Mouse (Mus musculus) thymus, postnatal 14 days (tissue): ENCODE data around the gene Pprc1.

ENCODE experiments used
- DNase-seq: peaks from one replicate; pipeline ENCODE4 v3.0.0; 2021

Pprc1 gene

GRCm38 (mm10) chr19:46044271-46044992 lies at the start of gene Pprc1:
Gene Pprc1 (plus strand): TSS chr19:46044886.
- DNase-seq: peak; percentile 40

DNA sequence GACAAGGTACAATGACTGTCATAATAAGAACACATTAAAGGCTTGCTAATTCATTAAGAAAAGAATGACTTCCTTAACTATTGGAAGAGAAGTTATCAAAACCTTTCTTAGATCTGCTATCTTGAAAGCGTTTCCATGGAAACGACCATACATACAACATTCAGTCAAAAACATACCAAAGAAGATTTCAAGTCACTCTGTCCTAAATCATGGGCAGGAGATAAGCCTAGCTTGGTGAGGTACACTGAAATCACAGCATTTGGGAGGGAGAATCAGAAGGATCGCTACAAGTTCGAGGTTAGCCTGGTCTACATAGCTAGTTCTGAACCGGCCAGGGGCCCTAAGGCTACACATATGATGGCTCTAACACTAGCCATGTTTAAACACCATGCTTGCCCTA lies 47.3 kb upstream of the Pprc1 start:
- no peak for DNase-seq

- DNase-seq: peak; percentile 94
Measured at GRCm38 (mm10) chr19:45997785-45998693, 46.6 kb upstream of the Pprc1 start, which contains the start of gene Armh3. Gene Armh3 (minus strand): TSS chr19:45998488.

DNA sequence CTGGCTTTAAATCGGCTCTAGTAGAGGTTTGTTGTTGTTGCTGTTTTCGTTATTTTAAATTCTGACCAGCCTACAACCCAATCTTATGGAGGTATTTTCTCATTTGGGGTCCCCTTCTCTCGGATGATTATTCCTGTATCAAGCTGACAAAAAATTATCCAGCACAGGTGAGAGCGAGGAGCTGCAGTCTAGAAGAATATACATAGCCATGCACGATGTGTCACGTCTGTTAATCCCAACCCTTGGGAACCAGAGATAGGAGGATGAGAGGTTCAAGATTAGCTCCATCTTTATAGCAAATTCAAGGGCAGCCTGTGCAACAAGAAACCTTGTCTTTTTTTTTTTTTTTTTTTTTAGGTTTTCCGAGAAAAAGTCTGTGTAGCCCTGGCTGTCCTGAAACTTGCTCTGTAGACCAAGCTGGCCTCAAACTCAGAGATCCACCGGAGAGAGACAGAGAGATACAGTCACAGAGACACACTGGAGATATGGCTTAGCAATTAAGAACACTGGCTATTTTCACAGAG lies 45.9 kb upstream of the Pprc1 start:
- no peak for DNase-seq

- DNase-seq: no peak
Measured at GRCm38 (mm10) chr19:45999378-45999777, 45.3 kb upstream of the Pprc1 start.

DNA sequence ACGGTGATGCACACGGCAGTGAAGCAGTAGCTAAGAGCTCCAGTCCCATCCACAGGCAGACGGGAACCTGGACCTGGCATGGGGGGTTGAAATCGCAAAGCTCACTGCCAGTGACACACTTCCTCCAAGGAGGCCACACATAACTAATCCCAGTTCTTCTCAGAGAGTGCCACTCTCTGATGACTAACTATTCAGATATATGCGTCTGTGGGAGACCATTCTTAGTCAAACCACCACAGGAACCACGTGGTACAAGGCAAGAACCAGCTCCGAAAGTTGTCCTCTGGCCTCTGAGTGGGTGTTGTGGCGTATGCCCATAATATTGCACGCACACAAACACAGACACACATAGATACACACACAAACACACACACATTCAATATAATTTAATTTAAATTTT lies 42.4 kb upstream of the Pprc1 start:
- no peak for DNase-seq

DNA sequence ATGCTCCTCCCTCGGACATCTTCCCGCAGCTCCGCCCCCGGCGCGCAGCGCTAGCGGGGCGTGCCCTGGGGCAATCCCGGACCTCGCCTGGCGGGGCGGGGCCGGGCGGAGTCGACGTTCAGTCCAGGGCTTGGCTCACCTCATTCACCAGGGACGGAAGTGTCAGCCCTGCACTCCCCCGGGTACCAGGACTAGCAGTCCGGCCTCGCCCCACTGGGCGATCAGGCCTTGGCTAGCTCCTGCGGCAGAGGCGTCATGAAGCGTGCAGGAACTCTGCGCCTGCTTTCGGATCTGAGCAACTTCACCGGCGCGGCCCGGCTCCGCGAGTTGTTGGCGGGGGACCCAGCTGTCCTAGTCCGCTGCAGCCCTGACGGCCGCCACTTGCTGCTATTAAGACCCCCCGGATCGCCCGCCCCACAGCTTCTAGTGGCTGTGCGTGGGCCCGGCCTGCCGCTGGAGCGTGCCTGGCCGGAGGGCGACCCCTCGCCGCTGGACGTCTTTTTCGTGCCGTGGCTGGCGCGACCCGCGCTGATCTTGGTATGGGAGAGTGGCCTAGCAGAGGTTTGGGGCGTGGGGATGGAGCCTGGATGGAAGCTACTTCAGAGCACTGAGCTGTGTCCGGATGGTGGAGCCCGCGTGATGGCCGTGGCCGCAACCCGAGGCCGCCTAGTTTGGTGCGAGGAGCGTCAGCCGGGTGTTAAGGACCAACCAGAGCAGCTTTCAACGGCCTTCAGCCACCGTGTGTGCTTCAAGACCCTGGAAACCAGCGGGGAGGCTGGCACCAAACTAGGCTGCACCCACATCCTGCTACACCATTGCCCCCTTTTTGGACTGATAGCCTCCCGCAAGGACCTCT lies 41.1 kb upstream of the Pprc1 start, which contains the start of gene Hps6:
Gene Hps6 (plus strand): TSS at position 138 of the 856 bp plus-strand sequence.
- DNase-seq: peak; percentile 86

DNA sequence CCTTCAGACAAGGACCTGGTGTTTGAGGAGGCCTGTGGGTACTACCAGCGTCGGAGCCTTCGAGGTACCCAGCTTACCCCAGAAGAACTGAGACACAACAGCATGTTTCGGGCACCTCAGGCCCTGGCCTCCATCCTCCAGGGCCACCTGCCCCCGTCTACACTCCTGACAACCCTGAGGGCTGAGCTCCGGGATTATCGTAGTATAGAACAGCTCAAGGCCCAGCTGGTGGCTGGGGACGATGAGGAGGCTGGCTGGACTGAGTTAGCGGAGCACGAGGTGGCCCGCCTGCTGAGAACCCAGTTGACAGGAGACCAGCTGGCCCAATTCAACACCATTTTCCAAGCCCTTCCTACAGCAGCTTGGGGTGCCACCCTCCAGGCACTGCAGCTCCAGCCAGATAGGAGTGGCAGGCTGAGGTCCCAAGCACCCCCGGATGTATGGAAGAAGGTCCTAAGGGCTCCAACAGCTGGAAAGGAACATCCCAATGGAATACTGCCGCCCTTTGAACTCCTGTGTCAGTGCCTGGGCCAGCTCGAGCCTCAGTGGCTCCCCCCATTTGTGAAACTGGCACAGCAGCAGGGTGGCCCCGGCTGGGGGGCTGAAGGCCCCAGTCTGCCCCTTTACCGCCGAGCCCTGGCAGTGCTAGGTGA lies 39.7 kb upstream of the Pprc1 start:
- DNase-seq: no peak

GRCm38 (mm10) chr19:46005680-46006079 lies 39.0 kb upstream of the Pprc1 start:
- no peak for DNase-seq

DNA sequence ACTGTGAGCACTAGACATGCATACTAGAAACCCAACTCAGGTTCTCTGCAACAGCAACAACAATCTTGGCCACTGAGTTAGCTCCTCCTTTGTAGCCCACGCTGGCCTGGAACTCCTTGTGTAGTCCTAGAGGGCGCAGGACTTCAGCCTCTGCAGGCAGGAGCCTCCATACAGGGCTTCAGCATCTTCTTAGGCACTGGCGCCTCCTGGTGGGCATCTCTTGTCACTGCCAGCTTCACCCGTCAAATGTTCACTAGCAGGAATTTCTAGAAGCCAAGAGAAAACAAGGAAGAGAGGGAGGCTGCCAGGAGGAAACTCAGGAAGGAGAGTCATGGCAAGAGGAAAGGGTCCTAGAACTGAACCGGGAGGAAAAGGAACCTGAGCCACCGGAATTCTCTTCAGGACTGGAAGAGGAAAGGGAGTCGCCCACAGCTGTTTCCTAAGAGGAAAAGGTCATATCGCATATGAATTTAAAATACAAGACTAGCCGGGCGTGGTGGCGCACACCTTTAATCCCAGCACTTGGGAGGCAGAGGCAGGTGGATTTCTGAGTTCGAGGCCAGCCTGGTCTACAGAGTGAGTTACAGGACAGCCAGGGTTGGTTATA lies 30.0 kb upstream of the Pprc1 start:
- DNase-seq: peak; percentile 84

- no peak for DNase-seq
Measured at GRCm38 (mm10) chr19:46016023-46016422, 28.7 kb upstream of the Pprc1 start.

DNA sequence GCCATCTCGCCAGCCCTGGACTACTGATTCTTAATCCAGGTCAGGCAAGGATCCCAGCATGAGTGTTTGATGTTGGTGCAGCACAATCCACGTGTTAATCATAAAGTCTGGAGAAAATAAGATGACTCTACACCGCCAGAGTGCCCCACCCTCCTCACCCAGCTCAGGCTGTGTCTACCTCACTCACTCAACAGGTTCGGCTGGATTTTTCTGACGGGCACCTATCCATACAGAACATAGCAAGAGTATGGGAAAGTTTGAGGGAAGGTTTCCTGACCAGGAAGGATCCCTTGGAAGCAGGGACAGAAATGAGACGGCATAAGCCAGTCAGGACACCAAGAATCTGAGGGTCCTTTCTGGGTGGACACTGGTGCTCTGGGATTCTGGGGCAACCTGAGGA lies 19.7 kb upstream of the Pprc1 start:
- DNase-seq: no peak

GRCm38 (mm10) chr19:46026567-46026966 lies 18.1 kb upstream of the Pprc1 start:
- no peak for DNase-seq

GRCm38 (mm10) chr19:46028747-46029320 lies 15.9 kb upstream of the Pprc1 start:
- peak; percentile 18 for DNase-seq

DNA sequence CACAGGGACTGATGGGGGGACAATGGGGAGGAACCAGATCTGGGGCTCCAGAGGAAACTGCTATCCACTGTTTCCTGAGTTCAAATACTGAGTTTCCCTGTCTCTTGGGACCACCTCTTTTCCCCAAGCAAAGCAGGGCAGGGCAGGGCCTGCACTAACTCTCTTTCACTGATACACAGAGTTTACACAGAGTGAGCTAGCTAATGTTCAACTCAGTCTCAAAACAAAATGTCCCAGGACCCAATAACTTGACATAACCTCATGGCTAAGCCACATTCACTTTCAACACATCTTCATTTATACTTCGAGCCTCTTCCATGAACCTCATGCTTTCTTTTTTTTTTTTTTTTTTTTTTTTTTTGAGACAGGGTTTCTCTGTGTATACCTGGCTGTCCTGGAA lies 15.0 kb upstream of the Pprc1 start:
- DNase-seq: no peak

GRCm38 (mm10) chr19:46030196-46030983 lies 14.3 kb upstream of the Pprc1 start:
- no peak for DNase-seq

DNA sequence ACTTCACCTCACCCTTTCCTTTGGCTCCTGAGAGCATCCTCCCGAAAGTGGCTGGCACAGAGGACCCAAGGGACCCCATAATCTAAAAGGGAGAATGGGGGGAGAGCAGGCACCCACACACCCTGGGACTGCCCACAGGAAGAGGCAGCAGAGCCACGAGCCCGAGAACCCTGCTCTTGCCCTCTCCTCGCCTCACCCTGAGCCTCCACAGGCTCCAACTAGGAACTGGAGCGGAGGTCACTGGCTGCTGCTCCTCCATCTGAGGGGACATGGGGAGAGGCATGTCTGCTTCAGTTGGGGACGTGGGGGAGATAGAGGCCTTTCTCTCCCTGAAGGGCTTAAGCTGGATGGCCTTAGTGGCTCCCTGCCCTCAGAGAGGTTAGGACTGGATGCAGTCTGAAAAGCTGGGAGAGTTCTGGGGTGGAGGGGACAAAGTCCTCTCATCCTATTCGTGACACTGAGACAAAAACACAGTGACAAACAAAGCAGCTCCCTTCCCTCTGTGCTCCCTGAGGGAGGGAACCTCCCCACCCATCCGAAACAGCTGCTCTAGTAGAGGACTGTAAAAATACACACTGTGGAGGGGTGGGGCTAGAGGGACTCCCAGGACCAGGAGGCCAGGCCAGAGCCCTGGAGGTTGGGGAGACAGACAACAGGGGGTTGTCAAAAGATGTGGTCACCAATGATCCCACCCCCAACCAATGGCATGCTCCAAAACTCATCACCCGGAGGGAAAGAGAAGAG lies 12.8 kb upstream of the Pprc1 start:
- no peak for DNase-seq

- no peak for DNase-seq
Measured at GRCm38 (mm10) chr19:46032731-46033510, 11.8 kb upstream of the Pprc1 start.

GRCm38 (mm10) chr19:46033911-46034310 lies 10.8 kb upstream of the Pprc1 start:
- DNase-seq: no peak
